Mouse (Mus musculus) adipose tissue, adult 10 weeks (tissue): ENCODE data around the gene Dgki. TPM values are rescaled to one million over a fixed set of nuclear protein-coding genes. Genes with fewer than 3 reads are reported as not detected.

ENCODE experiments used
- polyA plus RNA-seq: library from polyadenylated mRNA; stranded (reverse); fragments of 350-450 nt; fragmentation: Illumina TruSeq; extraction: RNeasy Lipid Tissue Mini Kit (QIAGEN cat#74804); gene quantifications from one replicate; pipeline ENCODE4 v1.2.3, GENCODE M21; 2014; ENCODE audit warnings: low read depth, low replicate concordance

The Dgki gene
- 2.1 TPM for polyA plus RNA-seq

DNA sequence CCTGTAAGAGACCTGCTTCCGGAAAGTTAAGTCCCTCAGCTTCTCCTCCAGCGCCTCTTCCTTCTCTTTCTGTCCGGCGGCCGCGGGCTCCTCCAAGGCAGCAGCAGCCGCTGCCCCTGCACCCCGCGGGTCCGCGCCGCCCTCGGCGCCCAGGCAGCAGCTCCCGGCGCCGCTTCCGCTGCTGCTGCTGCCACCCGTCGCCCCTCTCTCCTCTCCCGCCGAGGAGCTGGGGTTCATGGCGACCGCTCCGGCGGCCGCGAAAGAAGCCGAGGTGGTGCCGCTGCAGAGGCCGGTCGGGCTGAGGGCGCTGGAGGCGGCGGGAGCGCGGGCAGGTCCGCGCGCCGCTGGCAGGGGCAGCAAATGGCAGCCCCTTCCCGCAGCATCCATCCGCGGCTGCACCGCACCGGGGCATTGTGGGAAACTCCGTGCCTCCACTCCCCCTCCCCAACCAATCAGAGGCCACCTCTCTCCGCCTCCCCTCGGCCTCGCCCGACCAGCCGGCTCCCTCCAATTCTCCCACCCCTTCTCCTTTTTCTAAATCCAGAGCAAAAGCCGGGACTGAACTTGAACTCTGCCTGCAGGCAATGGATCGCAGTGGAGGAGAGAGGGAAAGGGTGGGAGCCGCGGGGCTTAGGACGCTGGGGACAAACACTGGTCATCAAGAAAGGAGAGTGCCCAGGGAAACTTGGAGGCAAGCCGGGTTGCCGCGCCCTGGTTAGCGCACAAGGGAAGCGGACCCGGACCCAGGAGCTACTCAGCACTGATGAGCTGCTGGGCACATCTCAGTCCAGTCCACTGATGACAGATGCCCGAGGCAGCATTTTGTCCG, at the start of gene Dgki:
Gene Dgki, minus strand, starts transcription at position 623 of the 829 bp plus-strand sequence.

DNA sequence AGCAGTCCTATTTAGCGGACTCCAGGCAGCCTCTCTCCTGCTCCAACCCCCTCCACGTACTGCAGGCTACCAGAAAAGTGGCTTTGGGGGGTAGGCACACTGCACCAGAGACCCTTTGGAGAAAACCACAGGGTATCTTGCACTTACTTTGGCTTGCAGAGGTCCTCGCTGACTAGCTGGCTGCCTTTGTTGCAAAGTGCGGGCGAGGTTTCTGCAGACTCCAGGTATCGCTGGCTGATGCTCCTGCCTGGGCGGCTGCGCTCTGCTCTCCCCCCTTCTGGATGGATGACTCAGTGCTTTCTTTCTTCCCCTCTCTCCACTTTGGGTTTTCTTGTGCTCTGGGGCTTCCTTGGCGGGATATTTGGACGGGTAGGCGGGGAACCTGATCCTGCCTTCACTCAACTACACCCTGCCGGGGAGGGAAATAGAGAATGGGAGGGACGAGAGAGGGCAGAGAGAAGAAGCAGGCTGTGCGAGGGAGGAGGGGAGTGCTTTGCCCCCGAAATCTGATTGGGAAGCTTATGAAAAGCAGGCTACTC, 490.2 kb downstream of the Dgki start, which contains the start of gene Ptn:
Gene Ptn, minus strand, starts transcription at position 474 of the 539 bp plus-strand sequence.

Other genes starting within 250 kb of the Dgki start
- gene Creb3l2, start 142.0 kb upstream of the Dgki start, polyA plus RNA-seq: 80.4 TPM
- not detected for gene Akr1d1, start 230.0 kb upstream of the Dgki start, polyA plus RNA-seq